In the genomic region with DNA sequence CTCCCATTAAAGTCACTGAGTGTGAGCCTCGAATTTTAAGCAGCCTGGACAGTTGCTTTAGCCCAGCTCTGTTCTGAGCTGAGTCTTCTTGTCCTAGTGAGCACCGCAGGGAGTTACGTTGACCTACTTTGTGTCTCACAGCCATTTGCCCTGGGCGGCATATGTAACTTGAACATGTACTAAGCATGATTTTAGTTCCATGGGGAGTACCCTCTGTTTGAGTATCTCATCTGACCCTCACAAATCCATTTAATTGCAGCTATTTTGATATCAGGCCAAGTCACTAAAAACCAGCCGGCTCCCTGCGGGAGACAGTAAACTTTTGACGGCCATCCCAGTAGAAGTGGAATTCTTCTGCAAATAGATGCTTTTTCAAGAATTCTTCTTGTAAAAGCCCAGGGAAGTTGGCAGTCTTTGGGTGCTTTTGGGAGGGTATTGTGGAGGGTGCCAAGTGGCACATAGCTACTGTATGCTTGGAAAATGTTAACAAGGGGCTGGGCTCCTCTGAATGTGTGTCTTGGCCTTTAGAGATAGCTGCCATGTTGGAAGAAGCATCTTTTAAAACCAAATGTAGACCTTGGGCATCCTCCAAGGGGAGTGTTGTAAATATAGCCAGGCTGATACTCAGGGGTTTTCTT, we compare ENCODE assay signal across 13 mouse cellular contexts. TPM values are rescaled to one million over a fixed set of nuclear protein-coding genes. Genes with fewer than 3 reads are reported as not detected.
DNase-seq lines count a peak whose midpoint lies in the region; ATAC-seq lines count a peak whose summit lies in the region.
"Had no signal": no experiment of that assay in that cellular context is flagged by ENCODE, and none has a peak within 500 bp of the region (broad histone marks: within the 10 kb centered on the region; RNA-seq: fewer than 3 reads in every experiment).

No protein-coding gene starts in this region.

- ATAC-seq in midbrain, embryonic 16.5 days = peak; percentile 67; the same call in 1 of the 2 replicates
- no peak for ATAC-seq in midbrain, embryonic 14.5 days (ENCODE audit: low FRiP score, low TSS enrichment)
- no peak for ATAC-seq in embryonic facial prominence, embryonic 15.5 days (ENCODE audit: insufficient number of reproducible peaks, low FRiP score, low TSS enrichment, low read depth)
- ATAC-seq in megakaryocyte progenitor cell, adult 5-6 weeks (replicated peaks; ENCODE audit: poor library complexity) = no peak
- ATAC-seq: CD4-positive, CD25-positive, alpha-beta regulatory T cell, adult 4 months had no signal

- H3K4me2 ChIP-seq in midbrain, embryonic 16.5 days (ENCODE audit: low read length) = no peak overlapping the region
- H3K4me2 ChIP-seq in midbrain, embryonic 14.5 days (ENCODE audit: low read length) = no peak overlapping the region
- H3K4me2 ChIP-seq in embryonic facial prominence, embryonic 15.5 days (replicated peaks) = no peak overlapping the region
- H3K4me2 ChIP-seq: heart, embryonic 13.5 days had no signal

- H3K4me1 ChIP-seq in midbrain, embryonic 16.5 days (ENCODE audit: control insufficient read depth, insufficient read depth, low read length) = no peaks in the 10 kb centered on the region
- H3K4me1 ChIP-seq in midbrain, embryonic 14.5 days (ENCODE audit: control insufficient read depth, insufficient read depth, low read length) = 0 out of 2 replicates have a peak, but pooled peaks cover 4% of the 10 kb centered on the region
- peaks cover 50% of the 10 kb centered on the region for H3K4me1 ChIP-seq in embryonic facial prominence, embryonic 15.5 days

- no peak overlapping the region for H3K9ac ChIP-seq in midbrain, embryonic 16.5 days (ENCODE audit: low read depth, low read length)
- H3K9ac ChIP-seq in midbrain, embryonic 14.5 days (replicated peaks; ENCODE audit: low read length) = no peak overlapping the region
- H3K9ac ChIP-seq in embryonic facial prominence, embryonic 15.5 days = no peak overlapping the region
- H3K9ac ChIP-seq: heart, embryonic 13.5 days; liver, embryonic 14.5 days had no signal

- peak overlapping the region; percentile 45 for H3K27ac ChIP-seq in midbrain, embryonic 16.5 days (ENCODE audit: low read length)
- H3K27ac ChIP-seq in midbrain, embryonic 14.5 days (replicated peaks; ENCODE audit: low read depth, low read length) = no peak overlapping the region
- peak overlapping the region; percentile 34; the same call in 1 of the 2 replicates for H3K27ac ChIP-seq in embryonic facial prominence, embryonic 15.5 days (replicated peaks)
- H3K27ac ChIP-seq: heart, embryonic 13.5 days; liver, embryonic 14.5 days; stomach, postnatal 0 days had no signal

- H3K27me3 ChIP-seq in midbrain, embryonic 16.5 days (ENCODE audit: control insufficient read depth, insufficient read depth, low read depth, low read length) = no peaks in the 10 kb centered on the region; the same call in 1 of the 2 replicates
- H3K27me3 ChIP-seq in midbrain, embryonic 14.5 days (ENCODE audit: control insufficient read depth, insufficient read depth, low read length) = no peaks in the 10 kb centered on the region
- H3K27me3 ChIP-seq in embryonic facial prominence, embryonic 15.5 days = no peaks in the 10 kb centered on the region
- H3K27me3 ChIP-seq: heart, embryonic 13.5 days had no signal

- intact Hi-C loops in heart, postnatal 10 days (cut with DNase I) = no loop called here

- H3K4me3 ChIP-seq in midbrain, embryonic 16.5 days (ENCODE audit: low read depth, low read length) = no peak overlapping the region
- no peak overlapping the region for H3K4me3 ChIP-seq in midbrain, embryonic 14.5 days (replicated peaks; ENCODE audit: low read depth, low read length)
- no peak overlapping the region for H3K4me3 ChIP-seq in embryonic facial prominence, embryonic 15.5 days (replicated peaks)
- H3K4me3 ChIP-seq: heart, embryonic 13.5 days had no signal

- WGBS in midbrain, embryonic 16.5 days = 73% methylated on average over 7 of the region's 7 CpGs
- WGBS in midbrain, embryonic 14.5 days = 80% methylated on average over 7 of the region's 7 CpGs
- WGBS in embryonic facial prominence, embryonic 15.5 days = 67% methylated on average over 7 of the region's 7 CpGs

- DNase-seq in heart, adult 11 months = peak; percentile 61
- no peak for DNase-seq in heart, postnatal 10 days
- DNase-seq in midbrain, embryonic 14.5 days = no peak
- peak; percentile 30 for DNase-seq in retina, embryonic 14.5 days (ENCODE audit: low spot score)
- DNase-seq: gastrocnemius, postnatal 10 days; spleen, adult 18-20 months had no signal

- H3K9me3 ChIP-seq in midbrain, embryonic 16.5 days (replicated peaks; ENCODE audit: control insufficient read depth, low read length, poor library complexity, severe bottlenecking) = no peaks in the 10 kb centered on the region
- H3K9me3 ChIP-seq in midbrain, embryonic 14.5 days (ENCODE audit: control insufficient read depth, low read length) = no peaks in the 10 kb centered on the region
- H3K9me3 ChIP-seq in embryonic facial prominence, embryonic 15.5 days (replicated peaks) = no peaks in the 10 kb centered on the region
- H3K9me3 ChIP-seq: heart, embryonic 13.5 days had no signal

- H3K36me3 ChIP-seq in midbrain, embryonic 16.5 days (ENCODE audit: control insufficient read depth, insufficient read depth, low read length) = no peaks in the 10 kb centered on the region
- no peaks in the 10 kb centered on the region for H3K36me3 ChIP-seq in midbrain, embryonic 14.5 days (ENCODE audit: control insufficient read depth, insufficient read depth, low read length)
- no peaks in the 10 kb centered on the region for H3K36me3 ChIP-seq in embryonic facial prominence, embryonic 15.5 days
- H3K36me3 ChIP-seq: heart, embryonic 13.5 days had no signal

RNA-seq across cellular contexts. Expression of gene Tiam2, which starts 10.6 kb away (rescaled TPM):
- total RNA-seq in heart, postnatal 10 days (2021) = 1 to 10 TPM; 5.2 to 5.7 TPM
- 4.1 and 4.7 TPM in 2 replicates for polyA plus RNA-seq in midbrain, embryonic 16.5 days (2015; fragmentation: Nextera tagmentation; extraction: Ambion mirVana)
- polyA plus RNA-seq in midbrain, embryonic 14.5 days (2014; fragmentation: Nextera tagmentation; extraction: Ambion mirVana) = 2.1 and 3.1 TPM in 2 replicates
- 18.2 TPM in 2 replicates for polyA plus RNA-seq in embryonic facial prominence, embryonic 15.5 days (2015; fragmentation: Nextera tagmentation; extraction: Ambion mirVana)
- total RNA-seq in megakaryocyte progenitor cell, adult 5-6 weeks (2015) = 5.6 and 6.2 TPM in 2 replicates
- total RNA-seq in megakaryocyte progenitor cell, adult 5-6 weeks (2017) = 4.4 and 7.5 TPM in 2 replicates

Comparison
In these comparisons a context has a peak if more than half of its experiments do, and no peak if none do; other contexts are left out.
1. DNase-seq: peak in heart, adult 11 months (single experiment) and retina, embryonic 14.5 days (single experiment); none in heart, postnatal 10 days (0 of 2) and midbrain, embryonic 14.5 days (single experiment).